Mouse (Mus musculus): Measurements from ENCODE around the gene Kcnk13. TPM values are rescaled to one million over a fixed set of nuclear protein-coding genes. Genes with fewer than 3 reads are reported as not detected.
"Not testable (repeated sequence)": the region's sequence is repeated elsewhere in the genome, so short reads cannot be mapped to it uniquely, and the experiment has no call there.

Kcnk13 gene
- polyA plus RNA-seq, 1 experiment from 2014 or later: 1.1 TPM

DNA sequence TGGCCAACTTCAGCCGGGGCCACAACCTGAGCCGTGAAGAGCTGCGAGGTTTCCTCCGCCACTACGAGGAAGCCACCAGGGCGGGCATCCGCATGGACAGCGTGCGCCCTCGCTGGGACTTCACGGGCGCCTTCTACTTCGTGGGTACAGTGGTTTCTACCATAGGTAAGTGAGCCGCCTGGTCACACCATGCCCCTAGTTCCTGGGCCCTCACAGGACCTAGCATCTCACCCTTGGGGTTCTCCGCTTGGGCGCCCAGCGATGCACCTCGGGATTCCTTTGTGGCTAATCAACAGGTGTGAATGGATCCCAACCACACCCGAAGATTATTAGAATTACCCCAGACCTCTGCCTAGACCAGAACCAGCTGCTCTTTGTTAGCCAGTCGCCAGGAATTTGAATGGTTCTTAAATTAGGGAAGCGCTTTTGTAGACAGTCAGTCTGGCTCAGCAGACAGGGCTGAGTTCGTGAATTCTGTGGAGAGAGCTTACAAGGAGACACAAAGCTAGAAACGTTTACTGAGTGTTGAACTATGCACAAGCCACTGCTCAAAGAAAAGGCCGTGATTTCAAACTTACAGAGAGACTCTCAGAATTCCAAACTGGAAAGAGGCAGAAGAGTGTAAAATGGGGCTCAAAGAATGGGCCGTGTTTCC lies 1.9 kb downstream of the Kcnk13 start:
- WGBS: 3% methylated on average over 25 of the region's 25 CpGs
- Histone ChIP-seq H3K27ac (replicated peaks) (no peak overlapping the region), H3K4me3 (replicated peaks) (peak overlapping the region; percentile 56), H3K36me3 (no peaks in the 10 kb centered on the region), H3K27me3 (replicated peaks) (peaks cover 74% of the 10 kb centered on the region), H3K9ac (replicated peaks) (peak overlapping the region; percentile 53), H3K4me1 (peaks cover 28% of the 10 kb centered on the region), H3K9me3 (replicated peaks) (no peaks in the 10 kb centered on the region), H3K4me2 (peak overlapping the region; percentile 98)
- peak; percentile 7; the same call in 1 of the 2 replicates for ATAC-seq (ENCODE audit: low FRiP score)

DNA sequence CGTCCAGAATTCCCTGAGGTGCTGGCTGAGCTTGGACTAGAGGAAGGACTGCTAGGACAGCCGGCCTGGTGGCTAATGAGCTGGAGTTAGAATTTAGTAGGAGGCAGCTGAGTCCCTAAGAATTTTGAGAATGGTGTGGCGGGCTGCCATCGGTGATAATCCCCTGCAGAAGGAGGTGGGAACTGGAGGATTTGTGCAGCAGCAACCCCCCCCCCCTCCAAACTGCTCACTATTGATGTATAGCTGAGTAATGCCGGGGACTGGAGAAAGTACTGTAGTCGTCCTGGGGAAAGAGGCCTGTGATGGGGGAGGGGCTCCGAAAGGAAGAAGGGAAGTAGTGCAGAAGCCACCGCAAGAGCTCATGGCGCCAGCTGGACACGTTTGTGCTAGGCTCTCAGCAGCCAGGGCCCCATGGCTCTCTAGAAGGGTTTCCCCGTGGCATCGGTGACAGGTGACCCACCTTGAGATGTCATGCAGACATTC lies 2.6 kb downstream of the Kcnk13 start:
- H3K9ac ChIP-seq (replicated peaks): no peak overlapping the region
- no peak overlapping the region for H3K27ac ChIP-seq (replicated peaks)
- peak overlapping the region; percentile 98 for H3K4me2 ChIP-seq
- no peaks in the 10 kb centered on the region for H3K9me3 ChIP-seq (replicated peaks)
- no peaks in the 10 kb centered on the region for H3K36me3 ChIP-seq
- no peak for ATAC-seq (ENCODE audit: low FRiP score)
- H3K27me3 ChIP-seq (replicated peaks): peaks cover 72% of the 10 kb centered on the region
- H3K4me3 ChIP-seq (replicated peaks): 0 out of 2 replicates have a peak overlapping the region, but pooled peaks have one; percentile 56
- 15% methylated on average over 12 of the region's 12 CpGs for WGBS
- peaks cover 28% of the 10 kb centered on the region for H3K4me1 ChIP-seq

DNA sequence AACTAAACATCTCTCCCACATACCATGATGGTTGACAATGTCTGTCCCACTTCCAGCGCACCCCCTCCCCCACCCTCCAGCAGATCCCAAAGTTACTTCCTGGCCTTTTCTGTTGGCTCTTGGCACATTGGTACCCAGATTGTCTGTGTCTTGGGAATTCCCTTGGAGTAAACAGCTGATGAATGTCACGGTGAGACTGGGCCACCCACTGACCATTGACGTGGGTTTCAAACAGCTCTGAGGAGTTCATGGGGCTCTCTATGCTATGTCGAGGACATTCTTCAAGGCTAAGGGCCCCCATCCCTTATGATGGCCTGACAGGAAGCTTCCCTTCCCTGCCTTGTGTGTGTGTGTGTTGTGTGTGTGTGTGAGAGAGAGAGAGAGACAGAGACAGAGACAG lies 5.6 kb downstream of the Kcnk13 start:
- peaks cover 18% of the 10 kb centered on the region for H3K4me1 ChIP-seq
- ATAC-seq (ENCODE audit: low FRiP score): no peak
- H3K36me3 ChIP-seq: no peaks in the 10 kb centered on the region
- 77% methylated on average over 4 of the region's 4 CpGs for WGBS
- H3K27ac ChIP-seq (replicated peaks): no peak overlapping the region
- no peak overlapping the region for H3K4me2 ChIP-seq
- no peaks in the 10 kb centered on the region for H3K9me3 ChIP-seq (replicated peaks)
- H3K27me3 ChIP-seq (replicated peaks): peaks cover 51% of the 10 kb centered on the region
- no peak overlapping the region for H3K9ac ChIP-seq (replicated peaks)
- H3K4me3 ChIP-seq (replicated peaks): no peak overlapping the region

DNA sequence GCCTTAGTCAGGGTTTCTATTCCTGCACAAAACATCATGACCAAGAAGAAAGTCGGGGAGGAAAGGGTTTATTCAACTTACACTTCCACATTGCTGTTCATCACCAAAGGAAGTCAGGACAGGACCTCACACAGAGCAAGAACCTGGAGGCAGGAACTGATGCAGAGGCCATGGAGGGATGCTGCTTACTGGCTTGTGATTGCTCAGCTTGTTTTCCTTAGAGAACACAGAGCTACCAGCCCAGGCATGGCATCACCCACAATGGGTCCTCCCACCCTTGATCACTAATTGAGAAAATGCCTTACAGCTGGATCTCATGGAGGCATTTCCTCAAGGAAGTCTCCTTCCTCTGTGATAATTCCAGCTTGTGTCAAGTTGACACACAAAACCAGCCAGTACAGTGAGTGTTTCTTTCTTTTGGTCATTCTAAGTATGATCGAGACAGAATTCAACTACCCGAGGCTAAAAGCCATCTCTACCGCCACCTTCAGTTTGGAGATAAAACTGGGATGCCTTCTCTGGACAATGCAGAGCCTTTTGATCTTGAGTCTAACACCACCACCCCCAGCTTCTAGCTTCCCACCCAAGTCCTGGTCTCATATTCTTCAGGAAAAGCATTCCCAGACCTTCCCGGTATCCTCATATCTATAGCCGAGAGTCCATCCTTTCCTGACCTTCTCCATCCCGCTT lies 7.1 kb downstream of the Kcnk13 start:
- not testable (repeated sequence) for H3K9me3 ChIP-seq (replicated peaks); H3K4me2 ChIP-seq; H3K27ac ChIP-seq (replicated peaks); H3K4me3 ChIP-seq (replicated peaks); ATAC-seq (ENCODE audit: low FRiP score); H3K36me3 ChIP-seq; H3K4me1 ChIP-seq; H3K9ac ChIP-seq (replicated peaks)
- WGBS: 81% methylated on average over 7 of the region's 7 CpGs
- H3K27me3 ChIP-seq (replicated peaks): peaks cover 37% of the 10 kb centered on the region

DNA sequence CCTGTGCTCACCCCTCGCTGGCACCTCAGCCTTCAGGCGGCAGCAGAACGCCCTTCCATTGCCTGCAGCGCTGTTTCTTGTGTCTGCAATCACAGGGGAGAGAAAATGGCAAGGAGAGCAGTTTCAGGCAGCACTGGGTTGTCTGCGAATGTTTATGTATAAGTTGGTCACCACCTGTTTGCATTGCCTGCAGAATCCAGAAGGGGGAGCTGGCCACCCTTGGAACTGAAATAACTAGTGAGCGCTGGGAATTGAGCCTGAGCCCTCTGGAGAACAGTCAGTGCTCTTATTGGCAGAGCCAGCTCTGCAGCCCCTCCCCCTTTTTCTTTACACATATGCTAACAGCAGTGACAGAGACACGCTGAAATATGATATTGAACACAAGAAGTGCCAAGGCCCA lies 8.5 kb downstream of the Kcnk13 start:
- Histone ChIP-seq H3K27ac (replicated peaks) (no peak overlapping the region), H3K36me3 (no peaks in the 10 kb centered on the region), H3K27me3 (replicated peaks) (peaks cover 22% of the 10 kb centered on the region), H3K9me3 (replicated peaks) (no peaks in the 10 kb centered on the region), H3K4me3 (replicated peaks) (no peak overlapping the region), H3K4me1 (no peaks in the 10 kb centered on the region), H3K4me2 (no peak overlapping the region), H3K9ac (replicated peaks) (no peak overlapping the region)
- 67% methylated on average over 7 of the region's 7 CpGs for WGBS
- no peak for ATAC-seq (ENCODE audit: low FRiP score)

DNA sequence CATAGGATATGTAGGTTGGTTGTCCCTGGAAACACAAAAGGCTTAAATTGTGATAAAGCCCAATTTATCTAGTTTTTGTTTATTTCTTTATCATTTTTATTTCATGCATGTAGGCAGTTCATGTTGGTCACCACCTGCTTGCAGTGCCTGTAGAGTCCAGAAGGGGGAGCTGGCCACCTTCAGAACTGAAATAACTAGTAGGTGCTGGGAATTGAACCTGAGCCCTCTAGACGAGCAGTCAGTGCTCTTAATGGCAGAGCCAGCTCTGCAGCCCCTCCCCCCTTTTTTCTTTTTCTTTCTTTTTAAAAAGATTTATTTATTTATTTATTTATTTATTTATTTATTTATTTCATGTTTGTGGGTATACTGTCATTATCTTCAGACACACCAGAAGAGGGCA lies 9.4 kb downstream of the Kcnk13 start:
- H3K4me2 ChIP-seq: no peak overlapping the region
- H3K27me3 ChIP-seq (replicated peaks): peaks cover 14% of the 10 kb centered on the region
- H3K4me1 ChIP-seq: no peaks in the 10 kb centered on the region
- WGBS: 81% methylated on average over 1 of the region's 1 CpGs
- H3K9me3 ChIP-seq (replicated peaks): no peaks in the 10 kb centered on the region
- no peak overlapping the region for H3K27ac ChIP-seq (replicated peaks)
- no peaks in the 10 kb centered on the region for H3K36me3 ChIP-seq
- no peak overlapping the region for H3K4me3 ChIP-seq (replicated peaks)
- H3K9ac ChIP-seq (replicated peaks): no peak overlapping the region
- ATAC-seq (ENCODE audit: low FRiP score): no peak

DNA sequence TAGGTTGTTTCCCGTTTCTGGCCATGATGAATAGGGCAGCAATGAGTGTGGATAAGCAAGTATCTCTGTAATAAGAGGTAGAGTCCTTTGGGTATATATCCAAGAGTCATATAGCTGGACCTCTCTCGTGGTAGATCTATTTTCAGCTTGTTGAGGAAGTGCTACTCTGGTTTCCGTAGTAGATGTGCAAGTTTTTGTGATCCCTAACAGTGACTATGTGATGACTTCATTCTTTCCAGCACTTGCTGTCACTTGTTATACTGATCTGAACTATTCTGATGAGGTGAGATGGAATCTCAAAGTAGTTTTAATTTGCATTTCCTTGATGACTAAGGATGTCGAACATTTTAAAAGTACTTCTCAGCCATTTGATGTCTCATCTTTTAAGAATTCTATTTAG lies 15.2 kb downstream of the Kcnk13 start:
- Histone ChIP-seq H3K4me3 (replicated peaks) (no peak overlapping the region), H3K4me2 (no peak overlapping the region), H3K9ac (replicated peaks) (no peak overlapping the region), H3K9me3 (replicated peaks) (no peaks in the 10 kb centered on the region), H3K27me3 (replicated peaks) (no peaks in the 10 kb centered on the region), H3K4me1 (no peaks in the 10 kb centered on the region), H3K36me3 (no peaks in the 10 kb centered on the region), H3K27ac (replicated peaks) (no peak overlapping the region)
- no peak for ATAC-seq (ENCODE audit: low FRiP score)
- WGBS: 95% methylated on average over 4 of the region's 4 CpGs

DNA sequence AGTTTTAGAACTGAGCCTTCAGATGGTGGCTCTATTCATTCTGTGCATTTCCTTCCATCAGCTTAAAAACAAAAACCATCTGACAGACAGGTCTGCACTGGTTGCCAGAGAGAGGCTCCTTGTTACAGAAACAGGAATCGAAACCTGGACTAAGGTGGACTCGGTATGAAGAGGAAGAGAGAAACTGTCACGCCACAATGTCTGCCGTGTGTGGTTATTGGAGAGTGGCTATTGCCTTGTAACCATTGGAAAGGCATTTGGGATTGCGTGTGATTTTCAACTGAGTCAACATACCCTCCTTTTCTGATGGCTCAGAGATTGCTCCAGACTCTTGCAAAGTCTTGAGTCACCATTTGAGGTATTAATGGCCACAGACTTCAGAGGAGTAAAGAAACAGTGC lies 22.5 kb downstream of the Kcnk13 start:
- WGBS: 95% methylated on average over 5 of the region's 5 CpGs
- Histone ChIP-seq H3K9ac (replicated peaks) (no peak overlapping the region), H3K27me3 (replicated peaks) (no peaks in the 10 kb centered on the region), H3K36me3 (no peaks in the 10 kb centered on the region), H3K4me3 (replicated peaks) (no peak overlapping the region), H3K4me1 (no peaks in the 10 kb centered on the region), H3K27ac (replicated peaks) (no peak overlapping the region), H3K9me3 (replicated peaks) (no peaks in the 10 kb centered on the region), H3K4me2 (no peak overlapping the region)
- no peak for ATAC-seq (ENCODE audit: low FRiP score)

DNA sequence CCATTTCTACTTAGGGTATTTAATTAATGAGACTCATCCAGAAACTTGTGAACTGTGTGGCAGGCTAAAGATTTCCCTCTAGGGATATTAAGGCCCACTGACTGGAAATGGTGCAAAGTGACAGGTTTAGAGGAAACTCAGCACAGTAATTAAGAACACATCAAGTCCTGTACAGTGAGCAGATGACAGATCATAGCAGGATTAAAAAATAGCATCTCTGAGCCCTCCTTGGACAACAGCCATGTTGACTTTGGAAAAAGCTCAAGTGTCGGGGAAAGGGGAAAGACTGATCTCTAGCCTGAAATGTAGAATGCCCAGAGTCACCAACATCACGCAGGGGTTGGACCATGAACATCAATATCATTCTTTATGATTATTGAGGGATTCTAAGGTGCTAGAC lies 23.8 kb downstream of the Kcnk13 start:
- no peak overlapping the region for H3K4me2 ChIP-seq
- no peaks in the 10 kb centered on the region for H3K27me3 ChIP-seq (replicated peaks)
- ATAC-seq (ENCODE audit: low FRiP score): no peak
- no peak overlapping the region for H3K27ac ChIP-seq (replicated peaks)
- H3K36me3 ChIP-seq: no peaks in the 10 kb centered on the region
- no peaks in the 10 kb centered on the region for H3K4me1 ChIP-seq
- WGBS: 92% methylated on average over 2 of the region's 2 CpGs
- H3K4me3 ChIP-seq (replicated peaks): no peak overlapping the region
- no peaks in the 10 kb centered on the region for H3K9me3 ChIP-seq (replicated peaks)
- no peak overlapping the region for H3K9ac ChIP-seq (replicated peaks)

DNA sequence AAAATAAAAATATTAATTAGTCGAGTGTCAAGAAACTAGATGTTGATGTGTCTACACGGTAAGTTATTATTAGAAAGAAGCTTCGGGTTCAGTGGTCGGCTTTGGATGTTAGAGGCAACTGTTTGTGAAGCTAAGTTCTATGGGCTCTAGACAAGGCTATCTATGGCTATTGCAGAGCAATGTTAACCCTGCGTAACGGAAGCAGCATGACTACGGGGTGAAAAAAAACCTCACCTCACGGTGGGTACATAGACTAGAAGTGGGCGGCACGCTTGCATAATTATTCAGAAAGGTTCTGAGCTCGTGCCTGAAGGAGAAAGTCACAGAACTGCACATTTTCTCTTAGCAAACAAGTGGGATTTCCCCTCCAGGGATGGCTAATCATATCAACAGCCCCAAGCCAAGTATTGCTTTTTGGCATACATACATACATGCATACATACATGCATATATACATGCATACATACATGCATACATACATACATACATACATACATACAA lies 28.1 kb downstream of the Kcnk13 start:
- Histone ChIP-seq H3K9me3 (replicated peaks) (no peaks in the 10 kb centered on the region), H3K27me3 (replicated peaks) (no peaks in the 10 kb centered on the region), H3K27ac (replicated peaks) (no peak overlapping the region), H3K9ac (replicated peaks) (no peak overlapping the region), H3K4me1 (no peaks in the 10 kb centered on the region), H3K36me3 (no peaks in the 10 kb centered on the region), H3K4me3 (replicated peaks) (no peak overlapping the region), H3K4me2 (no peak overlapping the region)
- no peak for ATAC-seq (ENCODE audit: low FRiP score)
- WGBS: 96% methylated on average over 11 of the region's 11 CpGs

DNA sequence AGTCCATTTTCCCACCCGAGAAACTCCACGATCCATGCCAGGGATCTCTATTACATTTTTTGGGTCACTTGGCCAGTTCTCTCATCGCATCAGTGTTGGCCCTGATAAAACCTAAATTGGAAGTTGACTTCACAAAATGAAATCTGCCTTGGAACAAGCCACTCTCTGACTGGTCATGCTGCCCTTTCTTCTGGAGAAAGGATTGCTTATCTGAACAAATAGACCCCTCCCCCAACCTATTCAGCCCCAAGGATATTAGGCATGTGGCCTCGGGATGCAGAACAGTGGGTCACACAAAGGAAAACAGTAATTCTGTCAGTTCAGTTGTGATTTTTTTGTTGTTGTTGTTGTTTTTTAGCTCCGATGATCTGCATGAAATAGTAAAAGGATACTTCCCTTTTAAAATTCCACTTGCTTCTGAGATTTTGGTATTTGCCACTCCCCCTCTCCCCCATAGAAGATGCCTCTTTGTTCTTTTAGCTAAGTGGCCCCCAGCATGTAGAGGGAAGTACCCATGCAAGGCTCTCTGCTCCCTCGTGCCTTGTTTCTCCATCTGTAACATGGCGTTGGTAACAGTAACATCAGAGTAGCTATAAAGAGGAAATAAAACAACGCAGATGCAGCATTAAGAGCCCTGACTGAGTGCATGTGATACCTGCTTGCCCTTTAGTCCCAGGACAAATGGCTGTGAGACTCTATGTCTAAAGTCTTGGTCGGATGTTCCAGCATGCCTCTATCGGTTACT lies 29.0 kb downstream of the Kcnk13 start:
- H3K4me2 ChIP-seq: no peak overlapping the region
- no peak overlapping the region for H3K4me3 ChIP-seq (replicated peaks)
- ATAC-seq (ENCODE audit: low FRiP score): no peak
- H3K4me1 ChIP-seq: no peaks in the 10 kb centered on the region
- 70% methylated on average over 10 of the region's 10 CpGs for WGBS
- H3K27me3 ChIP-seq (replicated peaks): no peaks in the 10 kb centered on the region
- H3K36me3 ChIP-seq: no peaks in the 10 kb centered on the region
- H3K27ac ChIP-seq (replicated peaks): no peak overlapping the region
- H3K9me3 ChIP-seq (replicated peaks): no peaks in the 10 kb centered on the region
- H3K9ac ChIP-seq (replicated peaks): no peak overlapping the region
